Mouse (Mus musculus) embryonic facial prominence, embryonic 14.5 days (tissue): ENCODE measurements around the gene Pard3. TPM values are rescaled to one million over a fixed set of nuclear protein-coding genes. Genes with fewer than 3 reads are reported as not detected.
A peak's percentile ranks its signal among the peaks of the same experiment; 100 is the strongest.

Experiments
- ATAC-seq: fragments of 200-750 bp; cut with Nextera tagmentation; 2 replicates; pipeline ENCODE4 v1.8.0; 2017; ENCODE audit warnings: low read depth, moderate number of reproducible peaks, moderate TSS enrichment
- DNase-seq: peaks from one replicate; pipeline ENCODE4 v3.0.0-alpha.2; 2015; ENCODE audit warnings: low spot score
- H3K27ac ChIP-seq: fragments of 300-500 bp; sonication (generic); replicated peaks from 2 replicates; pipeline ENCODE4 v1.5.1; 2014; ENCODE audit warnings: low read depth, mild to moderate bottlenecking, low read length, moderate library complexity
- H3K27me3 ChIP-seq: fragments of 300-500 bp; sonication (generic); replicated peaks from 2 replicates; pipeline ENCODE4 v1.6.1; 2014; ENCODE audit warnings: low read length; ENCODE audit not compliant: control insufficient read depth, insufficient read depth
- H3K36me3 ChIP-seq: fragments of 300-500 bp; sonication (generic); 2 replicates; pipeline ENCODE4 v1.6.1; 2014; ENCODE audit warnings: low read length, mixed read lengths; ENCODE audit not compliant: control insufficient read depth, insufficient read depth
- H3K4me1 ChIP-seq: fragments of 300-500 bp; sonication (generic); 2 replicates; pipeline ENCODE4 v1.6.1; 2014; ENCODE audit warnings: antibody characterized with exemption, low read length; ENCODE audit not compliant: control insufficient read depth, insufficient read depth
- H3K4me2 ChIP-seq: fragments of 300-500 bp; sonication (generic); 2 replicates; pipeline ENCODE4 v1.6.1; 2014; ENCODE audit warnings: low read depth, mild to moderate bottlenecking, low read length, moderate library complexity, mixed read lengths
- H3K4me3 ChIP-seq: fragments of 300-500 bp; sonication (generic); 2 replicates; pipeline ENCODE4 v1.5.1; 2014; ENCODE audit warnings: low read depth, mild to moderate bottlenecking, low read length
- H3K9ac ChIP-seq: fragments of 300-500 bp; sonication (generic); 2 replicates; pipeline ENCODE4 v1.6.1; 2014; ENCODE audit warnings: low read depth, mild to moderate bottlenecking, low read length, moderate library complexity, mixed read lengths
- H3K9me3 ChIP-seq: fragments of 300-500 bp; sonication (generic); 2 replicates; pipeline ENCODE4 v1.6.1; 2016; ENCODE audit warnings: low read length; ENCODE audit not compliant: control insufficient read depth
- WGBS: fragments of 180-500 bp; shearing (Covaris S2); extraction: QIAGEN DNeasy Blood & Tissue Kit; methylation state at CpG from one replicate; pipeline ENCODE4 v1.1.7; 2014; 5-methylcytosine and 5-hydroxymethylcytosine counted together
- polyA plus RNA-seq: library from polyadenylated mRNA; unstranded; fragments of >200 nt; fragmentation: Nextera tagmentation; extraction: Ambion mirVana; gene quantifications from 2 replicates; pipeline ENCODE4 v1.2.1, GENCODE M21; 2014

The Pard3 gene
- polyA plus RNA-seq, 1 experiment from 2014 or later = 35.4 TPM

DNA sequence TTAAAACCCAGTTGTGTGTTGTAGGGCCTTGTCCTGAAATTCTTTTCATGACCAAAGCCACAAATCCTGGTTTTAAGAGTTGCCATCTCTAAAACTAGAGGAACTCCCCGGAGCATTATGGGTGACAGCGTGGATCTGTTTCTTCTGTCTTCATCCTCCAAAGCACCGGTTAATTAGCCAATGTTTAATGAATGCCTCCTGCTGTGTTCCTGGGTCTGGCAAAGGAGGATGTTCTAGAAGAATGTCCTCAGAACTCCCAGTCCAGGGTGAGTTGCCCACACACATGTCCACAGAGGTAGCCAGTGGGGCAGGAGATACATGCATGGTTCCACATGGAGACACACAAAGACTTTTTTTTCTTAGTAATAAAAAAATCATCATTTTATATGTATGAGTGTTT is 28.2 kb downstream of the Pard3 start:
- H3K27me3 ChIP-seq = no peaks in the 10 kb centered on the region
- H3K4me2 ChIP-seq = no peak overlapping the region
- no peak overlapping the region for H3K9ac ChIP-seq
- 81% methylated on average over 3 of the region's 3 CpGs for WGBS
- H3K9me3 ChIP-seq = no peaks in the 10 kb centered on the region
- no peaks in the 10 kb centered on the region for H3K36me3 ChIP-seq
- H3K4me1 ChIP-seq = peaks cover 56% of the 10 kb centered on the region
- H3K4me3 ChIP-seq = no peak overlapping the region
- no peak for DNase-seq
- ATAC-seq = no peak
- peak overlapping the region; percentile 76 for H3K27ac ChIP-seq

DNA sequence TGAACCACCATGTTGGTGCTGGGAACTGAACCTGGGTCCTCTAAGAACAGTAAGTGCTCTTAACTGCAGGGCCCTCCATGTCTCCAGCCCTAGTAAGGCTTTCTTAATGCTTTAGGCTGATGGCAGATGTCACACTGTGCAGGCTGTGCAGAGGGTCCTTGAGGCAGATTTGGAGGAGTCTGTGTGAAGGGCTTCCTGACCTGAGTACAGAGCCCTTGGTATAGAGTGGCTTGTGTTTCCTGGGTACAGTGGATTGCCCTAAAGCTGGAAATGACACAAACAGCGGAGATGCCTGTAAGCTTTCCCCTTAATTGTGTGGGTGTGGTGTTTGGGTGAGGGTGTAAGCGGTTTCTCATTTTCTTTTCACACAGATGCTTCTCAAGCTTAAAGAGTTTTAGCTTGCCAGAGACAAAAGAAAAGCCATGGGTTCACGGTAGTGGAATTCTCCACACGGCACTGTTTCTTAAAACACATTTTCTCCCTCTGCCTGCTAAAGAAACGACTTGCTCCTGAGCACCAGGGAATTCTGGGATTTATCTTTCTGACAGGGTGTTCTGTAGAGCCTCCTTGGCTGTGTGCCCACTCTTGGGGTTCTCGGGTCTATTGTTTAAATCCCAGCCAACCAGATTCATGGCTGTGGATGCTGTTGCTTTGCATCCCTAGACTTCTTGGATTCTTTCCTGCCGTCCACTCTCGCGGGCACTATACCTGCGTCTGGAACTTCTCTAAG is 28.9 kb downstream of the Pard3 start:
- ATAC-seq = peak; percentile 79
- WGBS = 17% methylated on average over 10 of the region's 10 CpGs
- H3K36me3 ChIP-seq = no peaks in the 10 kb centered on the region
- H3K4me2 ChIP-seq = peak overlapping the region; percentile 37
- no peak overlapping the region for H3K4me3 ChIP-seq
- DNase-seq = peak; percentile 95
- H3K4me1 ChIP-seq = peaks cover 54% of the 10 kb centered on the region
- no peaks in the 10 kb centered on the region for H3K9me3 ChIP-seq
- H3K9ac ChIP-seq = peak overlapping the region; percentile 32
- no peaks in the 10 kb centered on the region for H3K27me3 ChIP-seq
- H3K27ac ChIP-seq = peak overlapping the region; percentile 76

DNA sequence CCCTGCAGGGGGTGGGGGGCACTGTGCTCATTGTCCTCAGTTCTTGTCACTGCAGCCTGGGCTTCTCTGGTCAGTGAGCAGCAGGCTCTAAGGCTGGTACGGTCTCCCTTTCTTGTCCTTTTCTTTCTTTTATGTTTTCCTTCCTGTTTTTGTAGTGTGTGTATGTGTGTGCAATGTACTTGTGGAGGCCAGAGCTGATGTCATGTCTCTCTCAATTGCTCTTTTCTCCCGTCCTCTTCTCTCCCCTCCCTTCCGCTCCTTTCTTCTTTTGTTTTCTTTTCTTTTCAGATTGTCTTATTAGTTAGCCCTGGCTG is 29.4 kb downstream of the Pard3 start:
- ATAC-seq (peak; percentile 7; the same call in 1 of the 2 replicates), DNase-seq (no peak)
- Histone ChIP-seq H3K4me2 (peak overlapping the region; percentile 37), H3K9me3 (no peaks in the 10 kb centered on the region), H3K27ac (peak overlapping the region; percentile 76), H3K36me3 (no peaks in the 10 kb centered on the region), H3K4me1 (peaks cover 49% of the 10 kb centered on the region), H3K27me3 (no peaks in the 10 kb centered on the region), H3K9ac (peak overlapping the region; percentile 32; the same call in 1 of the 2 replicates), H3K4me3 (no peak overlapping the region)
- WGBS = 50% methylated on average over 3 of the region's 3 CpGs

DNA sequence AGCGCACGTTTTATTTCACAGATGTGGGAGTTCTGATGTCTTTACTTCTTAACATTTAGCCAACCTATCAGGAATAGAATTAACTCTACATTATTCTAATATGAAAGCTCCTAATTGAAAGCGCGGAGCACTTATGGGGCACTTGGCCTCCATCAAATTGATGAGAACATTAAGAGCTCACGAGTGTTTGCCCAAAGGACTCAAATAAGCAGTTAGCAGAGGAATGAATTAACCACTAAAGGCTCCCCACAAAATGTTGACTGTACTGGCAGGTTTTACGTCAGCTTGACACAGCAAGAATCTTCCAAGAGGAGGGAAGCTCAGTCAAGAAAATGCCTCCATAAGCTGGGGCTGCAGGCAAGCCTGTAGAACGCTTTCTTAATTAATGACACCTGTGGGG is 32.1 kb downstream of the Pard3 start:
- DNase-seq (no peak), ATAC-seq (no peak)
- no peak overlapping the region for H3K9ac ChIP-seq
- no peak overlapping the region for H3K4me2 ChIP-seq
- no peak overlapping the region for H3K27ac ChIP-seq
- no peaks in the 10 kb centered on the region for H3K27me3 ChIP-seq
- H3K4me1 ChIP-seq = peaks cover 31% of the 10 kb centered on the region
- no peak overlapping the region for H3K4me3 ChIP-seq
- no peaks in the 10 kb centered on the region for H3K9me3 ChIP-seq
- no peaks in the 10 kb centered on the region for H3K36me3 ChIP-seq
- 63% methylated on average over 7 of the region's 7 CpGs for WGBS

DNA sequence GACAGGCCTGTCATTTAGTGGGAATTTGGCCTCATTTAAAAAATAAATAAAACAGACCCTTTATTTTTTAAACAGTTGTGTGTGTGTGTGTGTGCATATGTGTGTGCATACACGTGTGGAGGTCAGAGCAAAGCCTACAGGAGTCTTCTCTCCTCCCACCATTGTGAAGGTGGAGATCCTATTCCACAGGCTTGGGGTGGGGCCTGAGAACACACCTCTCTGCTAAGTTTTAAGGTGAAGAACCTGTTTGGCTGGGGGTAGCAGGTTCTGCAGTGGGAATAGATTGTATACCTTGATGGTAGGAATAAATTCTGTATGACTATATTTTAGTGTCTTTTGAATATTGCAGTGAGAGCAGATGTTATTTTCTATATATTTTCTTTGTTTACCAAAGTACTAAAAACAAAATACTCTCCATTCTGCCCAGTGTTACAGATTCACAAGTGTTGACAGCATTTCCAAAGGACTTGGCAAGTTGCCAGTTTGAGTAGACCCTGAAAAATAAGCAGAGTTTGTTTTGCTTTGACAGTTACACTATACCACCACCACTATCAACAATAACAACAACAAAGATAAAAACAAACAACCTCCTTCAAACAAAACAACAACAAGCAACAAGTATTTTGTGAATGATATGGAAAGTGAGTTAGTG is 35.9 kb downstream of the Pard3 start:
- 44% methylated on average over 1 of the region's 1 CpGs for WGBS
- Histone ChIP-seq H3K4me2 (no peak overlapping the region), H3K4me3 (no peak overlapping the region), H3K27me3 (no peaks in the 10 kb centered on the region), H3K9me3 (no peaks in the 10 kb centered on the region), H3K9ac (no peak overlapping the region), H3K27ac (no peak overlapping the region), H3K36me3 (no peaks in the 10 kb centered on the region), H3K4me1 (peaks cover 11% of the 10 kb centered on the region; the same call in 1 of the 2 replicates)
- peak; percentile 80; the same call in 1 of the 2 replicates for ATAC-seq
- peak; percentile 84 for DNase-seq

DNA sequence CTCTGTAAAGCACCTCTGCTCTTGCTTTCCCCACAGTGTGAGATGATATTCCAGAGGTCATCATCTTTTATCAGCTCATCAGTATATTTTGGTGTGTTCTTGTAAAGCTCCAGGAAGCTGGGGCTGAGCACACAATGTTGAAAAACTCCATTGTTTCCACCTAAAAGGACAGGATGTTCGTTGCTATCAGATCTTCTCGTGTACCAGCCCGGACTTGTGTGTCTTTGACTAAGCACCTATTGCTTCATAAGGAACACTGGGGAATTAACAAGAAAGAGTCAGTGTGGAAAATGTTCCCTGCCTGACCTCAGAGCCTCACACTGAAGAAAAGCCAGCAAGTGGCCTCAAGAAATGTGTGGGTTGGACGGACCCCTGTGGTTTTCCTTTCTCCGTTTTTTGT is 39.6 kb downstream of the Pard3 start:
- Histone ChIP-seq H3K4me2 (no peak overlapping the region), H3K36me3 (no peaks in the 10 kb centered on the region), H3K9me3 (no peaks in the 10 kb centered on the region), H3K4me1 (peaks cover 14% of the 10 kb centered on the region), H3K9ac (no peak overlapping the region), H3K27ac (no peak overlapping the region), H3K27me3 (no peaks in the 10 kb centered on the region), H3K4me3 (no peak overlapping the region)
- ATAC-seq (no peak), DNase-seq (no peak)
- 52% methylated on average over 5 of the region's 5 CpGs for WGBS

DNA sequence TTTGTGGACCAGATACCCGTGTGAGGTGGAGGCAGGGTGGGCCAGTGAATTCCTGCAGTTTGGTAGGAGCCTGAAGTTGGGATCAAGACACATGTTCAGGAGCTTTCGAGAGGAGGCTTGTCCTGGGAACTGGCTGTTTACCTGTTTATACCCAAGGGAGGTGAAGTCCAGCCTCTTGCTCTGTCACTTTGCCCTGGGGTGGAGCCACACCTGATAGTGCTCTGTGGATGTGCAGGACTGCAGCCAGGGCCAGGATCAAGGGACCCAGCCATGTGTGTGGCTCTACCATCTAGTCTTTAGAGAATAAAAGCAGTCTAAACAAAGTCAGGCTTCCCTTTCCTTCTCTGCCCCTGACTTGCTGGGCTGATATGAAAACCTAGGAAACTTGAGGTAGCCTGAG is 40.9 kb downstream of the Pard3 start:
- no peaks in the 10 kb centered on the region for H3K36me3 ChIP-seq
- no peak overlapping the region for H3K4me2 ChIP-seq
- H3K9me3 ChIP-seq = no peaks in the 10 kb centered on the region
- no peak for DNase-seq
- peaks cover 20% of the 10 kb centered on the region for H3K4me1 ChIP-seq
- ATAC-seq = no peak
- WGBS = 65% methylated on average over 2 of the region's 2 CpGs
- no peak overlapping the region for H3K27ac ChIP-seq
- no peak overlapping the region for H3K4me3 ChIP-seq
- H3K27me3 ChIP-seq = no peaks in the 10 kb centered on the region
- H3K9ac ChIP-seq = no peak overlapping the region

DNA sequence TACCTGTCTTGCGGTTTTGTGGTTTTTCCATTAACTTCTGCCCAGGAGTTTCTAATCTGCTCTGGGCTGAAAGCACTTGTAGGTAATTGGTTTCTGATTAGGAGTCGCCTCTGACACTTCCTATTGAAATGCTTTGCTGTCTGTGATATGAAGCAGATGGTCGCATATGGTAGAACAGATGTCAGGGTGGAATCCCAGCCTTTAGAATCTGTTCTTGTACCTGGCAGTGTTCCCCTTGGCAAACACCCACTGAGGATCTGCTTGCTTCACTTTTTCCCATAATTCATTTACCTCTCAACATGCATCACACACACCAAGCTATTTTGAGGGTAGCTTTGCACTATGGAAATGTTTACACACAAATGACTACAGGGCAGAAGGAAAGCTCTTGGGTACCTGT is 44.2 kb downstream of the Pard3 start:
- peak; percentile 79 for DNase-seq
- Histone ChIP-seq H3K9ac (no peak overlapping the region), H3K9me3 (no peaks in the 10 kb centered on the region), H3K27me3 (no peaks in the 10 kb centered on the region), H3K4me1 (peaks cover 26% of the 10 kb centered on the region), H3K4me2 (no peak overlapping the region), H3K4me3 (no peak overlapping the region), H3K36me3 (no peaks in the 10 kb centered on the region), H3K27ac (no peak overlapping the region)
- 18% methylated on average over 3 of the region's 3 CpGs for WGBS
- peak; percentile 55; the same call in 1 of the 2 replicates for ATAC-seq

DNA sequence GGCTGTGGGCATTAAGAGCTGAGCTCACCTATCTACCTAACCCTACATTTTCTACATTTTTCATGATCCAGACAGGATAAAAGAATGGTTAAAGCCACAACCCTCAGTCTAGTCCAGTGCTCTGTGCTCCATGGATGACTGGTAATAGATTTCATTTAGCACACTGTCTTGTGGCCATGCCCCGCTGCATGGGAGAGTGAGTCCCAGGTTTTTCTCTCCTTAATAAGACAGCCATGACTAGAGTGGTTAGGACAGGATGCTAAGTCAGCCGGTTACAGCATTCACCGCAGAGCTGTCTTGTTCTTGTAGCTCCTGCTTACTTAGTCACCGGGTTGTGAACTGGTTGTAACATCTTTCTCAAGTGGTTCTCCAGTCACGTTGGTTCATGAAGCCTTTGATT is 49.5 kb downstream of the Pard3 start:
- DNase-seq (no peak), ATAC-seq (no peak)
- Histone ChIP-seq H3K4me2 (no peak overlapping the region), H3K27me3 (no peaks in the 10 kb centered on the region), H3K9ac (no peak overlapping the region), H3K4me1 (peaks cover 22% of the 10 kb centered on the region), H3K27ac (no peak overlapping the region), H3K4me3 (no peak overlapping the region), H3K9me3 (no peaks in the 10 kb centered on the region), H3K36me3 (no peaks in the 10 kb centered on the region)
- 92% methylated on average over 5 of the region's 5 CpGs for WGBS
